Mouse (Mus musculus) right cerebral cortex, postnatal 25 days (tissue): ENCODE measurements around the gene Gtdc1.

ENCODE experiments used
- DNase-seq: peaks from one replicate; pipeline ENCODE4 v3.0.0; 2022

Gene Gtdc1

GRCm38 (mm10) chr2:44923056-44923883 lies 4.2 kb downstream of the Gtdc1 start:
- no peak for DNase-seq

- no peak for DNase-seq
Measured at GRCm38 (mm10) chr2:44922500-44922899, 5.0 kb downstream of the Gtdc1 start.

GRCm38 (mm10) chr2:44920471-44920870 lies 7.0 kb downstream of the Gtdc1 start:
- DNase-seq, result no peak

- DNase-seq, result no peak
Measured at GRCm38 (mm10) chr2:44919326-44919725, 8.1 kb downstream of the Gtdc1 start.

GRCm38 (mm10) chr2:44918737-44919136 lies 8.7 kb downstream of the Gtdc1 start:
- DNase-seq, result no peak

- DNase-seq, result no peak
Measured at GRCm38 (mm10) chr2:44916286-44916685, 11.2 kb downstream of the Gtdc1 start.

- DNase-seq, result no peak
Measured at GRCm38 (mm10) chr2:44897801-44898200, 29.7 kb downstream of the Gtdc1 start.

- DNase-seq, result no peak
Measured at GRCm38 (mm10) chr2:44873718-44874117, 53.7 kb downstream of the Gtdc1 start.

GRCm38 (mm10) chr2:44864726-44865125 lies 62.7 kb downstream of the Gtdc1 start:
- DNase-seq, result no peak

GRCm38 (mm10) chr2:44854475-44854874 lies 73.0 kb downstream of the Gtdc1 start:
- no peak for DNase-seq

GRCm38 (mm10) chr2:44849666-44850065 lies 77.8 kb downstream of the Gtdc1 start:
- DNase-seq, result no peak

- DNase-seq, result no peak
Measured at GRCm38 (mm10) chr2:44848156-44848555, 79.3 kb downstream of the Gtdc1 start.

- no peak for DNase-seq
Measured at GRCm38 (mm10) chr2:44845424-44845823, 82.0 kb downstream of the Gtdc1 start.

- no peak for DNase-seq
Measured at GRCm38 (mm10) chr2:44829753-44830152, 97.7 kb downstream of the Gtdc1 start.

GRCm38 (mm10) chr2:44829346-44829745 lies 98.1 kb downstream of the Gtdc1 start:
- no peak for DNase-seq

GRCm38 (mm10) chr2:44826609-44827008 lies 100.8 kb downstream of the Gtdc1 start:
- DNase-seq, result no peak

- no peak for DNase-seq
Measured at GRCm38 (mm10) chr2:44817787-44818186, 109.7 kb downstream of the Gtdc1 start.

- DNase-seq, result no peak
Measured at GRCm38 (mm10) chr2:44813729-44814128, 113.7 kb downstream of the Gtdc1 start.

GRCm38 (mm10) chr2:44804497-44804896 lies 123.0 kb downstream of the Gtdc1 start:
- no peak for DNase-seq

GRCm38 (mm10) chr2:44801361-44801760 lies 126.1 kb downstream of the Gtdc1 start:
- DNase-seq, result no peak

GRCm38 (mm10) chr2:44791840-44792239 lies 135.6 kb downstream of the Gtdc1 start:
- no peak for DNase-seq

GRCm38 (mm10) chr2:44791134-44791533 lies 136.3 kb downstream of the Gtdc1 start:
- DNase-seq, result no peak

- no peak for DNase-seq
Measured at GRCm38 (mm10) chr2:44782746-44783145, 144.7 kb downstream of the Gtdc1 start.

- no peak for DNase-seq
Measured at GRCm38 (mm10) chr2:44780961-44781360, 146.5 kb downstream of the Gtdc1 start.

- no peak for DNase-seq
Measured at GRCm38 (mm10) chr2:44763898-44764297, 163.6 kb downstream of the Gtdc1 start.
